Mouse (Mus musculus): ENCODE results near the gene B2m.
"Not testable (repeated sequence)": the region's sequence is repeated elsewhere in the genome, so short reads cannot be mapped to it uniquely, and the experiment has no call there.

- not testable (repeated sequence) for TF ChIP-seq CTCF (IDR thresholded peaks at IDR 0.05; ENCODE audit: extremely low read depth, insufficient read length, insufficient replicate concordance, low read depth, low read length); POLR2A (IDR thresholded peaks at IDR 0.05; ENCODE audit: low read depth, low read length)
Measured at GRCm38 (mm10) chr2:122097686-122098085, 49.8 kb upstream of the B2m start.
